Comparison of ENCODE assay signal across 10 mouse cellular contexts in the genomic region with DNA sequence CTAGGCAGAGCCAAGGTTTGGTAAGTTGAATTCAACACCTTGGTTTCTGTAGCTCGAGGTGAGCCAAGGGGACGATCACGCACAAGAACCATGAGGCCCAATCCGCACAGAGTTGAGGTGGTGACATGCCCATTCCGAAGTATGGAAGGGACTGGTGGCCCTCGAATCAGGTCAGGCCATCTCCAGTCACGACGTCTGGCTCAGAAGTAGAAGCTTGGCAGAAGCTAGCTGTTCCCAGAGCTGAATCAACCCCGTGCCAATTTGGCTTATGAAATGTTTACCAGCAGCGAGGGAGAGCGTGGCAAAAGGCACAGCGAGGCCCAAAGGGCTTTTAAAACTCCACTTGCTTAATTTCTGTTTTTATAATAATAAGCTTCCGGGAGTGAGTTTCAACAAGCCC. TPM values are rescaled to one million over a fixed set of nuclear protein-coding genes. Genes with fewer than 3 reads are reported as not detected.
DNase-seq lines count a peak whose midpoint lies in the region; ATAC-seq and TF ChIP-seq lines count a peak whose summit lies in the region.
"Had no signal": no experiment of that assay in that cellular context is flagged by ENCODE, and none has a peak within 500 bp of the region (broad histone marks: within the 10 kb centered on the region; RNA-seq: fewer than 3 reads in every experiment).

No protein-coding gene starts in this region.

- 63% methylated on average over 13 of the region's 13 CpGs for WGBS in lung, postnatal 0 days

- no peaks in the 10 kb centered on the region for H3K9me3 ChIP-seq in lung, postnatal 0 days (ENCODE audit: low read length)
- H3K9me3 ChIP-seq: embryonic facial prominence, embryonic 13.5 days; liver, embryonic 13.5 days had no signal

- no peak overlapping the region for H3K4me2 ChIP-seq in lung, postnatal 0 days (replicated peaks; ENCODE audit: low read depth, low read length)
- H3K4me2 ChIP-seq: embryonic facial prominence, embryonic 13.5 days; hindbrain, embryonic 14.5 days; liver, embryonic 13.5 days had no signal

- no peak overlapping the region for H3K9ac ChIP-seq in lung, postnatal 0 days (replicated peaks; ENCODE audit: low read depth)
- H3K9ac ChIP-seq: embryonic facial prominence, embryonic 13.5 days; hindbrain, embryonic 14.5 days; liver, embryonic 13.5 days had no signal

- TF ChIP-seq EP300 in lung, postnatal 0 days (IDR thresholded peaks at IDR 0.05) = peak; percentile 42; the same call in 1 of the 2 replicates

- no peak overlapping the region for H3K27ac ChIP-seq in layer of hippocampus, adult 2 months
- H3K27ac ChIP-seq in lung, postnatal 0 days (ENCODE audit: low read length) = 0 out of 2 replicates have a peak overlapping the region, but pooled peaks have one; percentile 51
- H3K27ac ChIP-seq: embryonic facial prominence, embryonic 13.5 days; hindbrain, embryonic 14.5 days; liver, embryonic 13.5 days had no signal

- 0 out of 2 replicates have a peak, but pooled peaks cover 3% of the 10 kb centered on the region for H3K4me1 ChIP-seq in lung, postnatal 0 days (ENCODE audit: insufficient read depth, low read depth, low read length)
- H3K4me1 ChIP-seq: liver, embryonic 13.5 days had no signal

- ATAC-seq in lung, postnatal 0 days = peak; percentile 32; the same call in 1 of the 2 replicates
- ATAC-seq in erythroblast, adult 5-6 weeks (replicated peaks; ENCODE audit: low FRiP score, poor library complexity, severe bottlenecking) = no peak

- H3K27me3 ChIP-seq in lung, postnatal 0 days (replicated peaks; ENCODE audit: insufficient read depth, low read length) = no peaks in the 10 kb centered on the region
- H3K27me3 ChIP-seq: embryonic facial prominence, embryonic 13.5 days; liver, embryonic 13.5 days had no signal

- no peak for TF ChIP-seq CTCF in layer of hippocampus, adult 2 months (conservative IDR thresholded peaks at IDR 0.05)
- TF ChIP-seq CTCF in lung, postnatal 0 days (IDR thresholded peaks at IDR 0.05) = no peak

- H3K36me3 ChIP-seq in lung, postnatal 0 days (ENCODE audit: insufficient read depth, low read length) = no peaks in the 10 kb centered on the region
- H3K36me3 ChIP-seq: embryonic facial prominence, embryonic 13.5 days; liver, embryonic 13.5 days had no signal

- DNase-seq in layer of hippocampus, adult 2 months (ENCODE audit: low spot score in 2 of 2) = peak; percentile 21 to 43
- DNase-seq in layer of hippocampus, postnatal 25 days (ENCODE audit: extremely low spot score in 1 of 2, low spot score in 1 of 2) = no peak
- DNase-seq in cerebellum, adult 11-12 months = peak; percentile 67
- DNase-seq in fibroblast of lung, adult 2 months (ENCODE audit: low read depth) = peak; percentile 38
- peak; percentile 65 for DNase-seq in lung, postnatal 0 days (ENCODE audit: low spot score)
- no peak for DNase-seq in thymus, postnatal 14 days
- DNase-seq: liver, embryonic 13.5 days had no signal

- H3K4me3 ChIP-seq in layer of hippocampus, adult 2 months = no peak overlapping the region
- no peak overlapping the region for H3K4me3 ChIP-seq in lung, postnatal 0 days (ENCODE audit: low read depth, low read length)
- H3K4me3 ChIP-seq: embryonic facial prominence, embryonic 13.5 days; liver, embryonic 13.5 days had no signal

RNA-seq across cellular contexts. Expression of gene Wnt8b, which starts 34.6 kb away (rescaled TPM):
- under 1 TPM in 1 of 2 experiments, not detected in 1; 0.17 TPM for total RNA-seq in layer of hippocampus, adult 2 months (2021)
- total RNA-seq in layer of hippocampus, postnatal 25 days (2021) = under 1 TPM in 1 of 2 experiments, not detected in 1; 0.09 TPM
- not detected in 2 replicates for polyA plus RNA-seq in lung, postnatal 0 days (2015; fragmentation: Nextera tagmentation; extraction: Ambion mirVana)
- total RNA-seq in erythroblast, adult 5-6 weeks (2015; ENCODE audit: low replicate concordance) = not detected in 2 replicates
- not detected in 2 replicates for total RNA-seq in erythroblast, adult 5-6 weeks (2017; ENCODE audit: low replicate concordance)
- polyA plus RNA-seq: hindbrain, embryonic 14.5 days; liver, embryonic 13.5 days had no signal

RNA-seq across cellular contexts. Expression of gene Scd1, which starts 51.0 kb away (rescaled TPM):
- 100 to 1,000 TPM; 139 TPM for total RNA-seq in layer of hippocampus, adult 2 months (2021)
- total RNA-seq in layer of hippocampus, postnatal 25 days (2021) = 100 to 1,000 TPM; 139 to 156 TPM
- polyA plus RNA-seq in lung, postnatal 0 days (2015; fragmentation: Nextera tagmentation; extraction: Ambion mirVana) = 41.6 and 93.7 TPM in 2 replicates
- total RNA-seq in erythroblast, adult 5-6 weeks (2015; ENCODE audit: low replicate concordance) = 10.0 and 11.3 TPM in 2 replicates
- total RNA-seq in erythroblast, adult 5-6 weeks (2017; ENCODE audit: low replicate concordance) = 9.5 and 11.2 TPM in 2 replicates

Comparison
In these comparisons a context has a peak if more than half of its experiments do, and no peak if none do; other contexts are left out.
1. DNase-seq: peak in layer of hippocampus, adult 2 months (2 of 2), cerebellum, adult 11-12 months (single experiment), fibroblast of lung, adult 2 months (single experiment) and lung, postnatal 0 days (single experiment); none in layer of hippocampus, postnatal 25 days (0 of 2) and thymus, postnatal 14 days (single experiment).
2. RNA of gene Scd1, which starts 51.0 kb away (total RNA-seq): 139 to 156 TPM in layer of hippocampus, postnatal 25 days and 139 TPM in layer of hippocampus, adult 2 months; 9.5 to 11.3 TPM in erythroblast, adult 5-6 weeks; every median in the first group is over 10 times any median in the second.